Mouse (Mus musculus) brain, embryonic 14.5 days (tissue): ENCODE measurements at regions not wholly inside any gene's neighbourhood (a gene's known extent, or its start where the extent isn't known, plus 50 kb on each side); places are given as distances from the start of the nearest gene placed in this dataset.

Source experiments
- CTCF ChIP-seq: fragments of 200-500 bp; IDR thresholded peaks from 2 replicates; pipeline ENCODE4 v1.5.1; 2012; ENCODE audit warnings: inconsistent platforms, mild to moderate bottlenecking, moderate library complexity, borderline replicate concordance; ENCODE audit not compliant: insufficient read depth, insufficient read length; ENCODE audit errors: extremely low read depth
- POLR2A ChIP-seq: fragments of 200-500 bp; IDR thresholded peaks from 2 replicates; pipeline ENCODE4 v1.6.1; 2012; ENCODE audit warnings: mild to moderate bottlenecking, inconsistent platforms, borderline replicate concordance; ENCODE audit not compliant: poor library complexity, insufficient read depth, insufficient read length, severe bottlenecking; ENCODE audit errors: extremely low read depth

DNA sequence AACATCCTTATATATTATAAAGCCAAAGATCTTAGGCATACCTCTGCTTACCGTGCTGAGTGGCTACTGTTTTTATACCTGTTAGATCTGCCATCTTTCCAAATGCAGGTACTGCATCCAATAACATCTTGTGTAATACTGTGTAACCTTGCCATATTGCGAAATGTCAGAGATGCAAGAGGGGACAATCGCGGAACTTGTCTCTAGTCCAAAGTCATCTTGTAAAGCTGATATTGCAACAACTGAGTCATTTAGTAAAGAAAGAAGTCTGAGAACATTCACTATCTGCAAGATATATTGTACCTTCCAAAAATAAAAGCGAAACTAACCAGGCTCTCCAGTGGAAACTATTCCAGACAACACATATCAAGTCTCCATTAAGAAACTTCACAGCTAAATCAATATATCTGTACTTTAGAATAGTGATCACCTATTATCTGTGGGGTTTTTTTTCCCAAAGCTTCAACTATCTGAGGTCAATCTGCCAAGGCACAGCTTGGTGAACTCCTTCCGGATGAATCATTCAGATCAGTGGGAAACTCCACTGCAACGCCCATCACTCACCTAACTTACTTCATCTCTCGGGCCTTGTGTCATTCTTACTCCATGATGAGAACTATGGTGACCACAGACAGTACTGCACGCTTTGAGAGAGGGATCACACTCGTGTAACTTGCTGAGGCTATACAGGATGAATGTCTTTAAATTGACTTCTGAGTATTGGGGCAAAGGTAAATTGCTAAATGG, 70.6 kb upstream of the Car8 start:
- TF ChIP-seq CTCF (no peak), POLR2A (no peak)
